Mouse (Mus musculus): ENCODE results near the gene Oxld1. TPM values are rescaled to one million over a fixed set of nuclear protein-coding genes. Genes with fewer than 3 reads are reported as not detected.
A peak's percentile ranks its signal among the peaks of the same experiment; 100 is the strongest.

The Oxld1 gene
- total and polyA plus RNA-seq, 3 experiments = 10.4 to 31.4 (median 20.3) TPM

DNA sequence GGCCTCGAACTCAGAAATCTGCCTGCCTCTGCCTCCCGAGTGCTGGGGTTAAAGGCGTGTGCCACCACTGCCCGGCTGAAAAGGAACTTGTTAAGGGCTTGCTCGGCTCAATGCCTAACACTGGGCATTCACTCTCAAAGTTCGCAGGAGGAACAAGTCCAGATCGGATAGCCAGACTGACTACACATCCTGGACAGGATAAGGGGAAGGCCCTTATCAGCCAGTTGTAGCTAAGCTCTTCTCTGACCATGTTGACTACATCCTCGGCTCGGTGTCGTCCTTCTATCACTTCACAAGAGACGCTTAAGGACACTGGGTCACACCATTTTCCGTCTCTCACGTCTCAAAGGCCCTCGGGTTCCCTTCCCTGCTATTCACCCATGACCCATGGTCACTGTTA lies 498 bp downstream of the Oxld1 start:
- Histone ChIP-seq H3K79me2 (replicated peaks; ENCODE audit: control insufficient read depth, extremely low read depth, insufficient read depth, poor library complexity, severe bottlenecking) (peaks cover 23% of the 10 kb centered on the region), H3K4me2 (ENCODE audit: insufficient read depth, low read depth, poor library complexity, severe bottlenecking) (peak overlapping the region; percentile 55), H3K27me3 (replicated peaks) (no peaks in the 10 kb centered on the region), H3K9ac (ENCODE audit: insufficient read depth, low read depth) (peak overlapping the region; percentile 66), H3K27ac (ENCODE audit: insufficient read depth, low read depth) (peak overlapping the region; percentile 2; the same call in 1 of the 2 replicates), H3K4me1 (ENCODE audit: control insufficient read depth in 1 of 2, insufficient read depth in 2 of 2) (peaks cover 9 to 26% of the 10 kb centered on the region in 2 experiments), H3K9me3 (replicated peaks; ENCODE audit: low read length) (no peaks in the 10 kb centered on the region), H3K4me3 (replicated peaks in 1 of 3; ENCODE audit: low read depth in 2 of 3, low read length in 2 of 3, poor library complexity in 1 of 3) (peak overlapping the region; percentile 82 to 100 (median 85)), H3K36me3 (replicated peaks in 1 of 2; ENCODE audit: control insufficient read depth in 1 of 2, insufficient read depth in 1 of 2, low read length in 1 of 2) (peaks cover 32 to 54% of the 10 kb centered on the region in 2 experiments)
- in situ Hi-C loops (cut with MboI; ENCODE audit: low pct_ligation_motif_present, low pct_unique_long_range_greater_than_20kb, low sequenced_read_pairs) (no loop called here), dilution Hi-C loops (cut with MboI; ENCODE audit: extremely low pct_ligation_motif_present, extremely low pct_unique_long_range_greater_than_20kb, low sequenced_read_pairs) (no loop called here)
- TF ChIP-seq MXI1 (IDR thresholded peaks at IDR 0.05; ENCODE audit: low read depth, low read length) = no peak
- 0 out of 2 replicates have a peak, but pooled peaks have one; percentile 31 for TF ChIP-seq MAX (IDR thresholded peaks at IDR 0.05; ENCODE audit: low read length)
- no peak for DNase-seq (ENCODE audit: extremely low read depth)

- dilution Hi-C loops (cut with MboI; ENCODE audit: extremely low pct_ligation_motif_present, extremely low pct_unique_long_range_greater_than_20kb, low sequenced_read_pairs) = no loop called here
- H3K4me1 ChIP-seq (ENCODE audit: control insufficient read depth in 1 of 2, insufficient read depth in 2 of 2) = peaks cover 9 to 26% of the 10 kb centered on the region in 2 experiments
- H3K9me3 ChIP-seq (replicated peaks; ENCODE audit: low read length) = no peaks in the 10 kb centered on the region
- no peaks in the 10 kb centered on the region for H3K27me3 ChIP-seq (replicated peaks)
- TF ChIP-seq ZNF384 (IDR thresholded peaks at IDR 0.05; ENCODE audit: low read depth, low read length) = no peak
- TF ChIP-seq ETS1 (conservative IDR thresholded peaks at IDR 0.05; ENCODE audit: low read depth, low read length) = no peak
- no peak for TF ChIP-seq USF1 (IDR thresholded peaks at IDR 0.05; ENCODE audit: low read depth, low read length)
- TF ChIP-seq ELF1 (IDR thresholded peaks at IDR 0.05; ENCODE audit: low read depth, low read length) = no peak
- no peak for TF ChIP-seq GABPA (IDR thresholded peaks at IDR 0.05; ENCODE audit: insufficient replicate concordance, low read depth, low read length)
- TF ChIP-seq JUN (IDR thresholded peaks at IDR 0.05; ENCODE audit: insufficient read depth, low read depth, low read length) = no peak
- no peak for TF ChIP-seq BHLHE40 (IDR thresholded peaks at IDR 0.05; ENCODE audit: low read depth, low read length)
- no peak for DNase-seq (ENCODE audit: extremely low read depth)
- H3K4me2 ChIP-seq (ENCODE audit: insufficient read depth, low read depth, poor library complexity, severe bottlenecking) = no peak overlapping the region
- no peak overlapping the region for H3K4me3 ChIP-seq (replicated peaks in 1 of 3; ENCODE audit: low read depth in 2 of 3, low read length in 2 of 3, poor library complexity in 1 of 3)
- H3K9ac ChIP-seq (ENCODE audit: insufficient read depth, low read depth) = no peak overlapping the region
- peaks cover 13 to 37% of the 10 kb centered on the region in 2 experiments for H3K36me3 ChIP-seq (replicated peaks in 1 of 2; ENCODE audit: control insufficient read depth in 1 of 2, insufficient read depth in 1 of 2, low read length in 1 of 2)
- in situ Hi-C loops (cut with MboI; ENCODE audit: low pct_ligation_motif_present, low pct_unique_long_range_greater_than_20kb, low sequenced_read_pairs) = no loop called here
- H3K27ac ChIP-seq (ENCODE audit: insufficient read depth, low read depth) = no peak overlapping the region
- H3K79me2 ChIP-seq (replicated peaks; ENCODE audit: control insufficient read depth, extremely low read depth, insufficient read depth, poor library complexity, severe bottlenecking) = peaks cover 23% of the 10 kb centered on the region
These were observed 2.5 kb downstream of the Oxld1 start for GRCm38 (mm10) chr11:120455413-120455812.

DNA sequence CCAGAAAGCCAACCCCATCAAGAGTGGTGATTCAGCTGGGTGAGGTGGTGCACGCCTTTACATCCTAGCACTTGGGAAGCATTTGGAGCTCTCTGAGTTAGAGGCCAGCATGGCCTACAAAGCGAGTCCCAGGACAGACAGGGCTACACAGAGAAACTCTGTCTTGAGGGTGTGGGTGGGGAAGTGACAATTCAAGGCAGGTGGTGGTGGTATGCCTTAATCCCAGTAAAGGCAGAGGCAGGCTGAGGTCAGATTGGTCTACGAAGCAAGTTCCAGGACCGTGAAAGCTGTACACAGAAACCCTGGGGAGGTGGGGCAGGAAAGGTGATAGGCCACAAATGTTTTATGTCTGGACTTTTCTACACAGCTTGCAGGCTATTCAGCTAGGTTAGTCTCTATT lies 2.9 kb downstream of the Oxld1 start:
- Histone ChIP-seq H3K4me2 (ENCODE audit: insufficient read depth, low read depth, poor library complexity, severe bottlenecking) (no peak overlapping the region), H3K4me3 (replicated peaks in 1 of 3; ENCODE audit: low read depth in 2 of 3, low read length in 2 of 3, poor library complexity in 1 of 3) (no peak overlapping the region), H3K9ac (ENCODE audit: insufficient read depth, low read depth) (no peak overlapping the region), H3K4me1 (ENCODE audit: control insufficient read depth in 1 of 2, insufficient read depth in 2 of 2) (peaks cover 6 to 23% of the 10 kb centered on the region in 2 experiments), H3K79me2 (replicated peaks; ENCODE audit: control insufficient read depth, extremely low read depth, insufficient read depth, poor library complexity, severe bottlenecking) (peaks cover 20% of the 10 kb centered on the region), H3K9me3 (replicated peaks; ENCODE audit: low read length) (no peaks in the 10 kb centered on the region), H3K36me3 (replicated peaks in 1 of 2; ENCODE audit: control insufficient read depth in 1 of 2, insufficient read depth in 1 of 2, low read length in 1 of 2) (peaks cover 10 to 35% of the 10 kb centered on the region in 2 experiments), H3K27ac (ENCODE audit: insufficient read depth, low read depth) (no peak overlapping the region), H3K27me3 (replicated peaks) (no peaks in the 10 kb centered on the region)
- in situ Hi-C loops (cut with MboI; ENCODE audit: low pct_ligation_motif_present, low pct_unique_long_range_greater_than_20kb, low sequenced_read_pairs) (no loop called here), dilution Hi-C loops (cut with MboI; ENCODE audit: extremely low pct_ligation_motif_present, extremely low pct_unique_long_range_greater_than_20kb, low sequenced_read_pairs) (no loop called here)
- no peak for DNase-seq (ENCODE audit: extremely low read depth)
- TF ChIP-seq MYC (IDR thresholded peaks at IDR 0.05; ENCODE audit: low read depth, low read length) (no peak), ELF1 (IDR thresholded peaks at IDR 0.05; ENCODE audit: low read depth, low read length) (no peak), GABPA (IDR thresholded peaks at IDR 0.05; ENCODE audit: insufficient replicate concordance, low read depth, low read length) (no peak), NELFE (IDR thresholded peaks at IDR 0.05; ENCODE audit: low read depth, low read length) (no peak), USF1 (IDR thresholded peaks at IDR 0.05; ENCODE audit: low read depth, low read length) (no peak), POLR2A (IDR thresholded peaks at IDR 0.05; ENCODE audit: low read depth, low read length) (no peak), MAZ (IDR thresholded peaks at IDR 0.05; ENCODE audit: low read depth, low read length) (no peak), HCFC1 (IDR thresholded peaks at IDR 0.05; ENCODE audit: low read depth, low read length) (no peak), RAD21 (IDR thresholded peaks at IDR 0.05; ENCODE audit: low read depth, low read length) (no peak), MAX (IDR thresholded peaks at IDR 0.05; ENCODE audit: low read length) (no peak), ETS1 (conservative IDR thresholded peaks at IDR 0.05; ENCODE audit: low read depth, low read length) (no peak)

Data from CH12.LX (cell line).